ENCODE assay signal across 8 mouse cellular contexts in the genomic region with DNA sequence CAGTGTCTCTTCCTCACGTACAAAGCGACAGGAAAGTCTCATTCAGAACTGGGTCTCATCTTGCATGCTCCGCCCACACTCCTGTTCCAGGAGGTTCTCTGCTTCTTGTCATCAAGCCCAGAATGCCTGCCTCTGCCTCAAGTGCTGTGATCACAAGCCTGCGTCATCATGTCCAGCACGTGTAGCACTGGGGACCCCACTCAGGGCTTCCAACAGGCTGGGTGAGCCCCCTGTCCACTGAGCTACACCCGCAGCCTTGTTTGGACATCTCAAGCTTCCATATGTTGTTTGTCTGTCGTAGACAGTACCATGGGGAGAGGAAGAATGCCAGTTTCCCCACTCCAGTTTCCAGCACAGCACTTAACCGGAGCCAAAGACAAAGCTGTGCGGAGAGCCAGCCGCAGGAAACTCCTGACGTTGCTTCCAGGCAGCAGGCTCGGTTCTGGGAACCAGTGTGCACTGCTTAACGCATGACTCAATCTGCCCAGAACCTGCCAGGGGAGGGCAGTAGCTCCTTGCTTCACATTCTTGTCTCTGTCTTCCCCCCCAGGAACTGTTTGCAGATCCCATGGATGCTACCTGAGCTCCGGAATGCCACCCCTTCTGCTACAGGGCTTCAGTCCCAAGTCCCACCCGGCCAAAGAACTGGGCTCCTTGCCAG. TPM values are rescaled to one million over a fixed set of nuclear protein-coding genes. Genes with fewer than 3 reads are reported as not detected.
DNase-seq lines count a peak whose midpoint lies in the region; ATAC-seq and TF ChIP-seq lines count a peak whose summit lies in the region.

No protein-coding gene starts in this region.

- peak; percentile 63; the same call in 1 of the 2 replicates for TF ChIP-seq EP300 in heart, adult 2 months (IDR thresholded peaks at IDR 0.05; ENCODE audit: insufficient read depth, low read depth, low read length)

- no peaks in the 10 kb centered on the region for H3K79me2 ChIP-seq in heart, adult 2 months (replicated peaks; ENCODE audit: control insufficient read depth, insufficient read depth, low read length)

- TF ChIP-seq CTCF in heart, adult 2 months (IDR thresholded peaks at IDR 0.05), result peak; percentile 65

- peak overlapping the region; percentile 82 for H3K27ac ChIP-seq in embryonic facial prominence, embryonic 13.5 days
- H3K27ac ChIP-seq in heart, adult 2 months, result peak overlapping the region; percentile 39; the same call in 1 of the 2 replicates
- no peak overlapping the region for H3K27ac ChIP-seq in limb, embryonic 11.5 days (replicated peaks; ENCODE audit: low read depth, low read length)
- 0 out of 2 replicates have a peak overlapping the region, but pooled peaks have one; percentile 5 for H3K27ac ChIP-seq in midbrain, embryonic 14.5 days (replicated peaks; ENCODE audit: low read depth, low read length)

- H3K4me3 ChIP-seq in embryonic facial prominence, embryonic 13.5 days, result peak overlapping the region; percentile 20
- H3K4me3 ChIP-seq in heart, adult 2 months, result peak overlapping the region; percentile 36
- no peak overlapping the region for H3K4me3 ChIP-seq in limb, embryonic 11.5 days (ENCODE audit: low read depth, low read length)
- no peak overlapping the region for H3K4me3 ChIP-seq in midbrain, embryonic 14.5 days (replicated peaks; ENCODE audit: low read depth, low read length)

- peak; percentile 69 for DNase-seq in 3134 (ENCODE audit: extremely low read depth, insufficient read length, low spot score)
- DNase-seq in adrenal gland, adult 18-20 months (ENCODE audit: low spot score in 2 of 2), result peak; percentile 23 to 46
- DNase-seq in heart, adult 2 months, result peak; percentile 63 to 69
- peak; percentile 74 for DNase-seq in kidney, adult 9 months
- no peak for DNase-seq in limb, embryonic 11.5 days (ENCODE audit: low spot score)
- peak; percentile 59 for DNase-seq in midbrain, embryonic 14.5 days
- peak; percentile 30 for DNase-seq in testis, postnatal 14 days (ENCODE audit: low spot score)

- H3K36me3 ChIP-seq in embryonic facial prominence, embryonic 13.5 days, result no peaks in the 10 kb centered on the region
- H3K36me3 ChIP-seq in heart, adult 2 months (ENCODE audit: control insufficient read depth, insufficient read depth, low read length), result no peaks in the 10 kb centered on the region
- H3K36me3 ChIP-seq in limb, embryonic 11.5 days (ENCODE audit: control insufficient read depth, insufficient read depth, low read length), result no peaks in the 10 kb centered on the region
- no peaks in the 10 kb centered on the region for H3K36me3 ChIP-seq in midbrain, embryonic 14.5 days (ENCODE audit: control insufficient read depth, insufficient read depth, low read length)

- TF ChIP-seq POLR2A in heart, adult 2 months (IDR thresholded peaks at IDR 0.05; ENCODE audit: insufficient read depth, low read depth, low read length), result no peak

- 21% methylated on average over 15 of the region's 15 CpGs for WGBS in embryonic facial prominence, embryonic 13.5 days
- 8% methylated on average over 15 of the region's 15 CpGs for WGBS in heart, adult 2 months
- 41% methylated on average over 15 of the region's 15 CpGs for WGBS in limb, embryonic 11.5 days
- 46% methylated on average over 15 of the region's 15 CpGs for WGBS in midbrain, embryonic 14.5 days

- H3K4me1 ChIP-seq in embryonic facial prominence, embryonic 13.5 days, result peaks cover 25% of the 10 kb centered on the region
- H3K4me1 ChIP-seq in heart, adult 2 months (ENCODE audit: control insufficient read depth, insufficient read depth, low read length), result no peaks in the 10 kb centered on the region
- 0 out of 2 replicates have a peak, but pooled peaks cover 3% of the 10 kb centered on the region for H3K4me1 ChIP-seq in limb, embryonic 11.5 days (ENCODE audit: control insufficient read depth, insufficient read depth, low read length)
- H3K4me1 ChIP-seq in midbrain, embryonic 14.5 days (ENCODE audit: control insufficient read depth, insufficient read depth, low read length), result peaks cover 7% of the 10 kb centered on the region; the same call in 1 of the 2 replicates

- peak overlapping the region; percentile 55 for H3K4me2 ChIP-seq in embryonic facial prominence, embryonic 13.5 days
- no peak overlapping the region for H3K4me2 ChIP-seq in limb, embryonic 11.5 days (ENCODE audit: low read depth, severe bottlenecking)
- H3K4me2 ChIP-seq in midbrain, embryonic 14.5 days (ENCODE audit: low read length), result peak overlapping the region; percentile 28; the same call in 1 of the 2 replicates

- intact Hi-C loops in heart, adult 2 months (cut with DNase I), result no loop called here

- H3K9ac ChIP-seq in embryonic facial prominence, embryonic 13.5 days, result peak overlapping the region; percentile 51; the same call in 1 of the 2 replicates
- no peak overlapping the region for H3K9ac ChIP-seq in heart, adult 2 months (ENCODE audit: low read depth, low read length)
- no peak overlapping the region for H3K9ac ChIP-seq in limb, embryonic 11.5 days (ENCODE audit: low read length)
- no peak overlapping the region for H3K9ac ChIP-seq in midbrain, embryonic 14.5 days (replicated peaks; ENCODE audit: low read length)

- no peaks in the 10 kb centered on the region for H3K9me3 ChIP-seq in embryonic facial prominence, embryonic 13.5 days
- H3K9me3 ChIP-seq in limb, embryonic 11.5 days (ENCODE audit: control insufficient read depth, low read length), result no peaks in the 10 kb centered on the region
- no peaks in the 10 kb centered on the region for H3K9me3 ChIP-seq in midbrain, embryonic 14.5 days (ENCODE audit: control insufficient read depth, low read length)

- ATAC-seq in embryonic facial prominence, embryonic 13.5 days (ENCODE audit: insufficient number of reproducible peaks, insufficient read depth, low FRiP score, low TSS enrichment, low read depth), result peak; percentile 82
- peak; percentile 72; the same call in 1 of the 2 replicates for ATAC-seq in limb, embryonic 11.5 days (ENCODE audit: insufficient number of reproducible peaks, low FRiP score, low TSS enrichment, low read depth)
- ATAC-seq in midbrain, embryonic 14.5 days (ENCODE audit: low FRiP score, low TSS enrichment), result peak; percentile 46; the same call in 1 of the 2 replicates

- H3K27me3 ChIP-seq in embryonic facial prominence, embryonic 13.5 days, result no peaks in the 10 kb centered on the region
- no peaks in the 10 kb centered on the region for H3K27me3 ChIP-seq in heart, adult 2 months (ENCODE audit: control insufficient read depth, insufficient read depth, low read length)
- H3K27me3 ChIP-seq in limb, embryonic 11.5 days (ENCODE audit: control insufficient read depth, insufficient read depth, low read length), result no peaks in the 10 kb centered on the region
- no peaks in the 10 kb centered on the region for H3K27me3 ChIP-seq in midbrain, embryonic 14.5 days (ENCODE audit: control insufficient read depth, insufficient read depth, low read length)

RNA-seq across cellular contexts. Expression of gene Nfyb, which starts 31.3 kb away (rescaled TPM):
- 10 to 100 TPM; 15.7 to 17.5 TPM for total RNA-seq in adrenal gland, adult 18-20 months (2021)
- polyA plus RNA-seq in embryonic facial prominence, embryonic 13.5 days (2015; fragmentation: Nextera tagmentation; extraction: Ambion mirVana), result 57.3 and 65.6 TPM in 2 replicates
- 10 to 100 TPM; 13.9 to 14.1 TPM for total RNA-seq in heart, adult 2 months (2021)
- 7.5 and 11.9 TPM in 2 replicates for polyA plus RNA-seq in heart, adult 2 months (2012; rRNA removed)
- 74.4 and 84.4 TPM in 2 replicates for polyA plus RNA-seq in limb, embryonic 11.5 days (2014; fragmentation: Nextera tagmentation; extraction: Ambion mirVana)
- 52.1 and 55.9 TPM in 2 replicates for polyA plus RNA-seq in midbrain, embryonic 14.5 days (2014; fragmentation: Nextera tagmentation; extraction: Ambion mirVana)

RNA-seq across cellular contexts. Expression of gene Txnrd1, which starts 38.5 kb away (rescaled TPM):
- 100 to 1,000 TPM in 1 of 2 experiments, 10 to 100 TPM in 1; 86.4 to 142 TPM for total RNA-seq in adrenal gland, adult 18-20 months (2021)
- polyA plus RNA-seq in embryonic facial prominence, embryonic 13.5 days (2015; fragmentation: Nextera tagmentation; extraction: Ambion mirVana), result 99.4 and 99.8 TPM in 2 replicates
- total RNA-seq in heart, adult 2 months (2021), result 10 to 100 TPM; 56.8 to 61.1 TPM
- 21.3 and 29.9 TPM in 2 replicates for polyA plus RNA-seq in heart, adult 2 months (2012; rRNA removed)
- 170 and 176 TPM in 2 replicates for polyA plus RNA-seq in limb, embryonic 11.5 days (2014; fragmentation: Nextera tagmentation; extraction: Ambion mirVana)
- 118 and 150 TPM in 2 replicates for polyA plus RNA-seq in midbrain, embryonic 14.5 days (2014; fragmentation: Nextera tagmentation; extraction: Ambion mirVana)

Comparison
In these comparisons a context has a peak if more than half of its experiments do, and no peak if none do; other contexts are left out.
1. H3K4me3 ChIP-seq: peak in embryonic facial prominence, embryonic 13.5 days (single experiment) and heart, adult 2 months (single experiment); none in limb, embryonic 11.5 days (single experiment) and midbrain, embryonic 14.5 days (single experiment).
2. Peak in every context shown above with its lines, with median percentiles within 50 percentile points of each other: ATAC-seq.